Mouse (Mus musculus): Measurements from ENCODE around the gene Coq5.
A peak's percentile ranks its signal among the peaks of the same experiment; 100 is the strongest.

Coq5 gene

GRCm38 (mm10) chr5:115260356-115260755 is 19.1 kb upstream of the Coq5 start:
- Histone ChIP-seq H3K27me3 (ENCODE audit: control insufficient read depth, insufficient read depth, low read length, poor library complexity, severe bottlenecking) (no peaks in the 10 kb centered on the region), H3K36me3 (ENCODE audit: control insufficient read depth, insufficient read depth, low read length, poor library complexity, severe bottlenecking) (peaks cover 20% of the 10 kb centered on the region)
- no peak for DNase-seq (ENCODE audit: low read depth, low spot score)

DNA sequence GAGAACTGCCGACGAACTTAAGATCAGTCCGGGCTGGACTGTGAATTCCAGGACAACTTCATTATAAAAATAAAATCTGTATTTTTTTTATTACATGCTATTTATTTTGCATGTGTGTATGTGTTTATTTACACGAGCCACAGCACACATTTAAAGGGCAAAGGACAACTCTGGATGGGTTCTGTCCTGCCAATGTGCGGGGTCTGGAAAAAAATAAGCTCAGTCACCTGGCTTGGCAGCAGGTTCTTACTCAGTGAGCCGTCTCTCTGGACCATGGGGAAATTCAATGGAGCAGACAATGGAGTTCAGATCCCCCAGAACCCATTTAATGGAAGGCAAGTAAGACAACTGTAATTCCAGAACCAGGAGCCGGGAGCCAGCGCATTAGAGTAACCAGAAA is 18.3 kb upstream of the Coq5 start:
- Histone ChIP-seq H3K27me3 (ENCODE audit: control insufficient read depth, insufficient read depth, low read length, poor library complexity, severe bottlenecking) (no peaks in the 10 kb centered on the region), H3K36me3 (ENCODE audit: control insufficient read depth, insufficient read depth, low read length, poor library complexity, severe bottlenecking) (peaks cover 18% of the 10 kb centered on the region)
- DNase-seq (ENCODE audit: low read depth, low spot score) = no peak

DNA sequence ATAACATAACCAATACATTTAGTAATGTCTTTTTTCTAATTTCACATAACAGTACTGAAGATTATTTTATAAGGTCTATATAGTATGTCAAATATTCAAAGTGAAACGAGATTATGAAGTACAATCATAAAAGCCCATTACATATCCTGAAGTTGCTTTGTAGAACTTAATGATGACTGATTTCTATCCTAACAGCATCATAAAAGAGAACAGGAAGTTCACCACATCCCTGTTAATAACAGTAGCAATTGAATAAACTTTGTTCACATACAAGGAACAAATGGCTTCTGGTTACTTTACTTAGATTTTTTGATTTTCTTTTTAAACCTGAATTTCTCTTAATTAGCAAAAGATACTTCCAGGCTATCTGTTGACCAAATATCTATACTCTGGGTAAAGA is 17.6 kb upstream of the Coq5 start:
- H3K27me3 ChIP-seq (ENCODE audit: control insufficient read depth, insufficient read depth, low read length, poor library complexity, severe bottlenecking) = no peaks in the 10 kb centered on the region
- no peak for DNase-seq (ENCODE audit: low read depth, low spot score)
- H3K36me3 ChIP-seq (ENCODE audit: control insufficient read depth, insufficient read depth, low read length, poor library complexity, severe bottlenecking) = peaks cover 17% of the 10 kb centered on the region

DNA sequence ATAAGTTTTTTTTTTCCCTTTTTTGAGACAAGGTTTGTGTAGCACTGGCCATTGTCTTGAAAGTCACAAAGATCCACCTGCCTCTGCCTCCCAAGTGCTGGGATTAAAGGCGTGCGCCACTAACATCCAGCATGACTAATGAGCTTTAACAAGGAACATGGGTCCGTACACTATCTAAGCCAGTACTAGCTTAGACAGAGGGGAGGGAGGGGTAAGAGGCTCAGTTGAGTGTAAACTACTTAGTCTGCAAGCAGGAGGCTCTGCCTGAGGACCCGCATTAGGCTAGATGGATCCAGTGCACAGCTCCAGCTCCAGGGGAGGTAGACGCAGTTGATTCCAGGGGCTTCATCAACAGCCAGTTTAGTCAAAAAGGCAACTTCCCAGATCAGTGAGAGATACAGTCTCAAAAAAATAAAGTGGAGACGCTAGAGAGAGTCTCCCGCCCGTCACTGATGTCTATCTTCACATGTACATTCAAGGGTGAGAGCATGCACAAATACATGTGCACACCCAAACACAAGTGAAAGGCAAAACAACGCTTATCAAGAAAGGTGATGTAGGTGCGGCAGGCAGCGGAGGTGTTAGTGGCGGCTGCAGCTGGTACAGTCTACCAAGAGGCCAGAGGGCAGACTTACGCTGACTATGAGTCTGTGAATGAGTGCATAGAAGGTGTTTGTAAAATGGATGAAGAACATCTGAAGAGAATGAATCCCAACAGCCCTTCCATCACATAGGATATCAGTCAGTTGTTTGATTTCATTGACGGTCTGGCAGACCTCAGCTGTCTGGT is 16.8 kb upstream of the Coq5 start:
- Histone ChIP-seq H3K36me3 (ENCODE audit: control insufficient read depth, insufficient read depth, low read length, poor library complexity, severe bottlenecking) (peaks cover 11% of the 10 kb centered on the region), H3K27me3 (ENCODE audit: control insufficient read depth, insufficient read depth, low read length, poor library complexity, severe bottlenecking) (no peaks in the 10 kb centered on the region)
- no peak for DNase-seq (ENCODE audit: low read depth, low spot score)

GRCm38 (mm10) chr5:115266340-115266739 is 13.1 kb upstream of the Coq5 start:
- H3K27me3 ChIP-seq (ENCODE audit: control insufficient read depth, insufficient read depth, low read length, poor library complexity, severe bottlenecking) = no peaks in the 10 kb centered on the region
- no peak for DNase-seq (ENCODE audit: low read depth, low spot score)

GRCm38 (mm10) chr5:115266787-115267468 is 12.5 kb upstream of the Coq5 start:
- H3K27me3 ChIP-seq (ENCODE audit: control insufficient read depth, insufficient read depth, low read length, poor library complexity, severe bottlenecking) = no peaks in the 10 kb centered on the region
- no peak for DNase-seq (ENCODE audit: low read depth, low spot score)
- no peaks in the 10 kb centered on the region; the same call in 1 of the 2 replicates for H3K36me3 ChIP-seq (ENCODE audit: control insufficient read depth, insufficient read depth, low read length, poor library complexity, severe bottlenecking)

More at GRCm38 (mm10) chr5:115266340-115266739, 13.1 kb upstream of the Coq5 start:
- no peaks in the 10 kb centered on the region; the same call in 1 of the 2 replicates for H3K36me3 ChIP-seq (ENCODE audit: control insufficient read depth, insufficient read depth, low read length, poor library complexity, severe bottlenecking)

GRCm38 (mm10) chr5:115267469-115268045 is 11.9 kb upstream of the Coq5 start:
- Histone ChIP-seq H3K36me3 (ENCODE audit: control insufficient read depth, insufficient read depth, low read length, poor library complexity, severe bottlenecking) (no peaks in the 10 kb centered on the region; the same call in 1 of the 2 replicates), H3K27me3 (ENCODE audit: control insufficient read depth, insufficient read depth, low read length, poor library complexity, severe bottlenecking) (no peaks in the 10 kb centered on the region)
- DNase-seq (ENCODE audit: low read depth, low spot score) = no peak

DNA sequence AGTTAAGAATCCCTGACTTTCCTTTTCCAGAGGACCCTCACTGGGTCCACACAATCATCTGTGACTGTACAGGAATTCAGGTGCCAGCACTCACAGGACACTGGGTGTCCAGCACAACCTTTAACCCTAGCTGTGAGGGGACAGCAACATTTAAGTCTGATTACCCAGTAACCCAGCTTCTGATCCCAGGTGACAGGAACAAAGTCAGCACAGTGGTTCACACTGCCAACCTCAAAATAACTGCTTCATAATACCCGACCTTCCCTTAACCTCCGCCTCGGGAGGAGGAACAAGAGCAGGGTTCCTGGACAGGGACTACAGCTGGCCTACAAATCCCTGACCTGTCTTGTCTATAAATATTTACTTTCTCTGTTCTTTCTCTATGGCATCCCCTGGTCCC is 11.2 kb upstream of the Coq5 start:
- DNase-seq (ENCODE audit: low read depth, low spot score) = no peak
- H3K36me3 ChIP-seq (ENCODE audit: control insufficient read depth, insufficient read depth, low read length, poor library complexity, severe bottlenecking) = no peaks in the 10 kb centered on the region; the same call in 1 of the 2 replicates

DNA sequence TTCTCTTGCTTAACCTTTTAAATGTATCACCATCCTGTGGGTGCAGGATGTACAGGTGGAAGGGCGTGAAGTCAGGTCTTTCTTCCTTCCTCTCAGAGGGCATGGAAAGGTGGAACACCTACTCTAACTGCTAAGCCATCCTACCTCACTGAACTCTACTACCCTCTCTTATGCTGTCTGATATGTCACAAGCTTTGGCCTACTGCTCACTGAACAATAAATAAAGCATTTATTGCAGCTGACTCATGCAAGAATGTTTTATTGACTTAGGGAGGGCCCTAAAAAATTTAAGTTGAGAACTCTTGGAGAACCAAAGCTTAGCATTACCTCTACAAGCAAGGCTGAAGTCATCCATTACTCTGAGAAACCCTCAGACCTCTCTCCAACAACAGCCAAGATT is 9.5 kb upstream of the Coq5 start:
- no peaks in the 10 kb centered on the region for H3K27me3 ChIP-seq (ENCODE audit: control insufficient read depth, insufficient read depth, low read length, poor library complexity, severe bottlenecking)
- H3K36me3 ChIP-seq (ENCODE audit: control insufficient read depth, insufficient read depth, low read length, poor library complexity, severe bottlenecking) = no peaks in the 10 kb centered on the region; the same call in 1 of the 2 replicates
- DNase-seq (ENCODE audit: low read depth, low spot score) = no peak

More for the DNA sequence above, 11.2 kb upstream of the Coq5 start:
- no peaks in the 10 kb centered on the region for H3K27me3 ChIP-seq (ENCODE audit: control insufficient read depth, insufficient read depth, low read length, poor library complexity, severe bottlenecking)

DNA sequence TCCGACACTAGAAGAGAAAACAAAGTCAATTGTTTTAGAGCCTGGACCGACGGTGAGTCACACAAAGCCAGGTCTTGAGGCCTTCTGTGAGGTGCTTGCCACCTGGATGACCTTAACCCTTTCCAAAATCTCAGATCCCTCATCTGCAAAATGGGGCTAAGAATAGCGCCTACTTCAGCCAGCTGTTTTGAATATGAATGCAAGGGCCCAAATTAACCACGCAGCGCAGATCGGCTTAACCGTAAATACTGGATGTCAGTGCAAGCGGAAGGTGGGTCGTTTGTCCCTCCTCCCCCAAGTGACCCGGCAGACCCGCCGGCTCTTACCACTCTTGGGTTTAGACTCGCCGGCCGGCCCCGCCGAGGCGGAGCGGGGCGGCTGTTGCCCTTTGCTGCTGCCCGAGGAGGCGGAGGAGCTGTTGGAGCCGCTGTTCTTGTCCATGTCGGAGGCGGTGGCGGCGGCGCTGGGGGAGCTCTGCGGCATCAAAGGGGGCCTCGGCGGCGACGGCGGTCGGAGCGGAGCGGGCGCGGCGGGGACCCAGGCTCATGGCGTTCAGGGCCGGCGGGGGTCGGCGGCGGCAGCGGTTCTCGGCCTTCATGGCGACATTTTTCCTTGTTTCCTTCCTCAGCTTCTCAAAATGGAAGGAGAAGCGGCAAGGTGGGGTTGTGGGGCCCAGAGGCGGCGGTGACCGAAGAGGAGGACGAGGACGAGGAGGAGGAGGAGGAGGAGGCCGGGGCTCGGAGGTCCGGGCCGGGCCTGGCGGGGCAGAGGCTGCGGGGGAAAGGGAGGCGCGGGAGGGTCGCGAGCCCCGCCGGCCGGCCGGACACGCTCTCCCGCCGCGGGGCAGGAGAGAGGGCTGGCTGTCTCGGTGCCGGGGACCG is 7.3 kb upstream of the Coq5 start:
- no peaks in the 10 kb centered on the region for H3K27me3 ChIP-seq (ENCODE audit: control insufficient read depth, insufficient read depth, low read length, poor library complexity, severe bottlenecking)
- DNase-seq (ENCODE audit: low read depth, low spot score) = peak; percentile 51
- no peaks in the 10 kb centered on the region; the same call in 1 of the 2 replicates for H3K36me3 ChIP-seq (ENCODE audit: control insufficient read depth, insufficient read depth, low read length, poor library complexity, severe bottlenecking)

DNA sequence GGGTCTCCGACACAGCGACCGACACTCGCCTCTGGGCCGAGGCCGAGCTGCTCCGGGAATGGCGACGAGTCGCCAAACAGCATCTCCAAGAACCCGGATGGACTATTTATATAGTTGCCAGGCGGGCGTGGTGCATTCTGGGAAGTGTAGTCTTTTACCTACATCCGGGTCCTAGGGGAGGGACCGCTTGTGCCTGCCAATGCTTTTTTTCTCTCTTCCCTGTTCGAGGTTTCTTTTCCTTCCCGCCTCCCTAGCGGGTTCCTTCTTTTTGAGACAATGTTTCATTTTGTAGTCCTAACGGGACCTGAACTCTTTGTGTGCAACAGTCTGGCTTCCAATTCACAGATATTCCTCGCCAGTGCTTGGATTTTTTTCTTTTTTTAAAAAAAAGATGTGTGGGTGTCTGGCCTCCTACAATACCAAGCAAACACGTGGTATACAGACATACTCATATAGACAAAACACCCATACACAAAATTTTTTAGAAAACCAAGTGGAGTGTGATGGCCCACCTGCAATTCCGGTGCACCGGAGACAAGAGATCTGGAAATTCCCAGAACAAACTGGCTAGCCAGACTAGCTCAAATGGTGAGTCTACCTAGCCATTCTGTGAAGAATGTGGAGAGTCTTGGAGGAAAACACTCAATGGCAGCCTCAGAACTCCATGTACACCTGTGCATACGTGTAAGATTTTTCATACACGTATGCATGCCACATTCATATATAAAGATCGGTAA is 6.5 kb upstream of the Coq5 start, which contains the start of gene Rnf10:
Rnf10 (minus strand) TSS at position 87 of the 737 bp plus-strand sequence.
- no peaks in the 10 kb centered on the region; the same call in 1 of the 2 replicates for H3K36me3 ChIP-seq (ENCODE audit: control insufficient read depth, insufficient read depth, low read length, poor library complexity, severe bottlenecking)
- DNase-seq (ENCODE audit: low read depth, low spot score) = peak; percentile 95
- no peaks in the 10 kb centered on the region for H3K27me3 ChIP-seq (ENCODE audit: control insufficient read depth, insufficient read depth, low read length, poor library complexity, severe bottlenecking)

DNA sequence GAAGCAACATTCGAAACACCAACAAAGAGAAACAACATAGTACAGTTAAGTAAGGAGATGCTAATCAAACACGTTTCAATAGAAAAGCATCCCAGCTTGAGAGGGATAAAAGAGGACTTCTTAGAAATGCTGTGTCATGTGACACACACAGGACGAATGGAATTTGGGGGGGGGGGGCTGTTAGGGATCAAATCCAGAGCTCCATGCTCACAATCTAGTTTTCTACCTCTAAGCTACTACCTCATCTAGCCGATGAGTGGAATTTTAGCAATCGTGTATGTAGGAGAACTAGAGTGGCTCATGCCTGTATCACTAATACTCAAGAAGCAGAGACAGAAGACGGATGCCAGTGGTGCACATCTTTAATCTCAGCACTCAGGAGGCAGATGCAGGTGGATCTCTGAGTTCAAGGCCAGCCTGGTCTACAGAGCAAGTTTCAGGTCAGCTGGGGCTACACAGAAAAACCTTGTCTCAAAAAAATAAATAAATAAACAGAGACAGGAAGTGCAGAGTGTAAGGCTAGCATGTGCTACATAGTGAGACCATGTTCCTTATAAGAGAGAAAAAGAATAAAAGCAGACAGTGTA is 5.8 kb upstream of the Coq5 start:
- no peaks in the 10 kb centered on the region; the same call in 1 of the 2 replicates for H3K36me3 ChIP-seq (ENCODE audit: control insufficient read depth, insufficient read depth, low read length, poor library complexity, severe bottlenecking)
- H3K27me3 ChIP-seq (ENCODE audit: control insufficient read depth, insufficient read depth, low read length, poor library complexity, severe bottlenecking) = no peaks in the 10 kb centered on the region
- DNase-seq (ENCODE audit: low read depth, low spot score) = no peak

GRCm38 (mm10) chr5:115274353-115274752 is 5.1 kb upstream of the Coq5 start:
- no peaks in the 10 kb centered on the region; the same call in 1 of the 2 replicates for H3K36me3 ChIP-seq (ENCODE audit: control insufficient read depth, insufficient read depth, low read length, poor library complexity, severe bottlenecking)
- DNase-seq (ENCODE audit: low read depth, low spot score) = no peak
- no peaks in the 10 kb centered on the region for H3K27me3 ChIP-seq (ENCODE audit: control insufficient read depth, insufficient read depth, low read length, poor library complexity, severe bottlenecking)
